Mouse (Mus musculus): ENCODE measurements around the gene Serpina1f. TPM values are rescaled to one million over a fixed set of nuclear protein-coding genes. Genes with fewer than 3 reads are reported as not detected.
A peak's percentile ranks its signal among the peaks of the same experiment; 100 is the strongest.

Gene Serpina1f
- polyA plus RNA-seq, 1 experiment from 2014 or later = 1.5 TPM

GRCm38 (mm10) chr12:103705547-103705946, 10.2 kb upstream of the Serpina1f start:
- Histone ChIP-seq H3K36me3 (ENCODE audit: insufficient read depth, low read length) (no peaks in the 10 kb centered on the region), H3K4me2 (ENCODE audit: low read length) (no peak overlapping the region), H3K9ac (ENCODE audit: low read depth, low read length) (no peak overlapping the region), H3K9me3 (replicated peaks; ENCODE audit: low read length) (no peaks in the 10 kb centered on the region), H3K27me3 (ENCODE audit: insufficient read depth, low read length) (no peaks in the 10 kb centered on the region), H3K4me3 (replicated peaks; ENCODE audit: low read depth, low read length) (no peak overlapping the region), H3K27ac (no peak overlapping the region), H3K4me1 (replicated peaks; ENCODE audit: insufficient read depth, low read length) (no peaks in the 10 kb centered on the region)
- ATAC-seq (replicated peaks; ENCODE audit: low FRiP score, low read depth) (no peak), DNase-seq (ENCODE audit: low spot score) (no peak)
- WGBS = 45% methylated on average over 2 of the region's 2 CpGs
- TF ChIP-seq CTCF (IDR thresholded peaks at IDR 0.05; ENCODE audit: low read depth) = no peak

DNA sequence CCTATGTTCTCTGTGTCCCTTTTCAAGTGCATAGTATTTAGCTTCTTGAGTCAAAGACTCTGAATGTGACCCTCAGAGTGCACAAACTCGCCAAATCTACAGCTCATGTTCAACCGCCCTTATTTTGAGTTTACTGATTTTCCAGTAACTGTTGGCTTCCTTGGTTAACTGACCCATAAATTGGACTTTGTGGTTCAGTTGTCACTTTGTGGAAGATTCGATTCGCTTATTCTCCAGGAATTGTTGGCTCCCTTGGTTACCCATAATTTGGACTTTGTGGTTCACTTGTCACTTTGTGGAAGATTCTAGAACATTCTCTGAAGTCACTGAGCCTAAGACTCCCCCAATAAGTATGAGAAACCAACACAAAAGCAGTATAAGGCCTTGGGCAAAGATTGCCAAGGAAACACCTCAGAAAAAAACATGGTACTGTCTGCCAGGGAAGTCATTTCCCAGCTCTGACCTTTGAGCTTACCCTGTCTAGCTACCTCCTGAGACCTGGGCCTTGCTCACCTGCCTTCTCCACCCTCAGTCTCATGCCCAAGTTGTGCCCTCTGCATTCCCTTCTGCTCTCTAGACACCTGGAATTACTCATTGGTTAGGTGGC, 4.9 kb upstream of the Serpina1f start:
- Histone ChIP-seq H3K9me3 (replicated peaks; ENCODE audit: low read length) (no peaks in the 10 kb centered on the region), H3K27me3 (ENCODE audit: insufficient read depth, low read length) (no peaks in the 10 kb centered on the region), H3K9ac (ENCODE audit: low read depth, low read length) (no peak overlapping the region), H3K4me2 (ENCODE audit: low read length) (no peak overlapping the region), H3K27ac (peak overlapping the region; percentile 50; the same call in 1 of the 2 replicates), H3K4me1 (replicated peaks; ENCODE audit: insufficient read depth, low read length) (no peaks in the 10 kb centered on the region), H3K36me3 (ENCODE audit: insufficient read depth, low read length) (no peaks in the 10 kb centered on the region), H3K4me3 (replicated peaks; ENCODE audit: low read depth, low read length) (no peak overlapping the region)
- DNase-seq (ENCODE audit: low spot score) (peak; percentile 18), ATAC-seq (replicated peaks; ENCODE audit: low FRiP score, low read depth) (peak; percentile 49; the same call in 1 of the 2 replicates)
- no peak for TF ChIP-seq CTCF (IDR thresholded peaks at IDR 0.05; ENCODE audit: low read depth)
- WGBS = 67% methylated on average over 4 of the region's 4 CpGs

DNA sequence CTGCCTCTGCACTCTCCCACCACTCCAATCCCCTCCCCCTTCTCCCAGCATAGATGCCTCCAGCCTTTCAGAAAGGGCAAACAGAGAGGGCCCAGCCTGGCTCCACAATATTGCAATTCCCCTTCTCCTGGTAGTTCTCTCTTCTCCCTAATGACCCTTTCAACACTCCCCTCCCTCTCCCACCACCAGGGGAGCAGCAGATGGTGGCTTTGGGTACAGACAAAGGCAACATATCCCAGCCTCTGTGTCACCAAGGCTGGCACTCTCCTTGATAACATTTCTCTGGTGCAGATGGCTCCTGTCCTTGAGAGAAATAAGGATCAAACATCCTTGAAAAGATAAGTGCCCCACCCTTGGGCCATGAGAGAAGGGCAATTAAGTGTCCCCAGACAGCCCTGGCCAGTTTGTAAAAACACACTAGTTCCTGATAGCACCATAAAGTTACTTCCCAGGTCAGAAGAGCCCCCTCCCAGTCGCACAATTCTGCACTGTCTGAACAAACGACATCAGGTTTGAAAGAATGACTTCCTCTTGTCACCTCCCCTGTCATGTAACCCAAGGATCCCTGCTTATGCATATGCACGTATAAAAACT, 7.0 kb downstream of the Serpina1f start:
- no peaks in the 10 kb centered on the region for H3K27me3 ChIP-seq (ENCODE audit: insufficient read depth, low read length)
- H3K4me1 ChIP-seq (replicated peaks; ENCODE audit: insufficient read depth, low read length) = no peaks in the 10 kb centered on the region
- H3K27ac ChIP-seq = no peak overlapping the region
- TF ChIP-seq CTCF (IDR thresholded peaks at IDR 0.05; ENCODE audit: low read depth) = no peak
- H3K9me3 ChIP-seq (replicated peaks; ENCODE audit: low read length) = no peaks in the 10 kb centered on the region
- H3K36me3 ChIP-seq (ENCODE audit: insufficient read depth, low read length) = no peaks in the 10 kb centered on the region
- no peak overlapping the region for H3K4me2 ChIP-seq (ENCODE audit: low read length)
- 9% methylated on average over 3 of the region's 3 CpGs for WGBS
- ATAC-seq (replicated peaks; ENCODE audit: low FRiP score, low read depth) = no peak
- no peak for DNase-seq (ENCODE audit: low spot score)
- no peak overlapping the region for H3K4me3 ChIP-seq (replicated peaks; ENCODE audit: low read depth, low read length)
- no peak overlapping the region for H3K9ac ChIP-seq (ENCODE audit: low read depth, low read length)

DNA sequence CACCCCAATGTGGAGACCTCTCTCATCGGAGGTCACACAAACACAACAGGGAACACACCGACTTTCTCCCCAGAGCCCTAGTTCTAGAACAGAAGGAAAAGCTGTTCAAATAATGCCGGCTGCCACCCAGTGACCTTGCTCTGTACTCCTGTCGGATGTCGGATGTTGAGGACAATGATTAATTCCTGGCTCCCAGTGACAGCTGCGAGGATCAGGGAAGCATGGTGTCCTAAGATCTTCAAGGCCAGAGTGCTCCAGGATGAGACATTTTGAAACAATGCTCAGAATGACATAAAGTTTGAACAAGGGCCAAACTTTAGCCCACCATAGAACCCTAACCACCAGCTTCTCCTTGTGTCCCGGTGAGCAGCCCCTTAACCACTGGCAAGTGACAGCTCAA, 8.3 kb downstream of the Serpina1f start:
- Histone ChIP-seq H3K36me3 (ENCODE audit: insufficient read depth, low read length) (no peaks in the 10 kb centered on the region), H3K9me3 (replicated peaks; ENCODE audit: low read length) (no peaks in the 10 kb centered on the region), H3K27ac (no peak overlapping the region), H3K4me3 (replicated peaks; ENCODE audit: low read depth, low read length) (no peak overlapping the region), H3K4me1 (replicated peaks; ENCODE audit: insufficient read depth, low read length) (no peaks in the 10 kb centered on the region), H3K27me3 (ENCODE audit: insufficient read depth, low read length) (no peaks in the 10 kb centered on the region), H3K4me2 (ENCODE audit: low read length) (no peak overlapping the region), H3K9ac (ENCODE audit: low read depth, low read length) (no peak overlapping the region)
- TF ChIP-seq CTCF (IDR thresholded peaks at IDR 0.05; ENCODE audit: low read depth) = no peak
- ATAC-seq (replicated peaks; ENCODE audit: low FRiP score, low read depth) = no peak
- no peak for DNase-seq (ENCODE audit: low spot score)
- WGBS = 33% methylated on average over 7 of the region's 7 CpGs

DNA sequence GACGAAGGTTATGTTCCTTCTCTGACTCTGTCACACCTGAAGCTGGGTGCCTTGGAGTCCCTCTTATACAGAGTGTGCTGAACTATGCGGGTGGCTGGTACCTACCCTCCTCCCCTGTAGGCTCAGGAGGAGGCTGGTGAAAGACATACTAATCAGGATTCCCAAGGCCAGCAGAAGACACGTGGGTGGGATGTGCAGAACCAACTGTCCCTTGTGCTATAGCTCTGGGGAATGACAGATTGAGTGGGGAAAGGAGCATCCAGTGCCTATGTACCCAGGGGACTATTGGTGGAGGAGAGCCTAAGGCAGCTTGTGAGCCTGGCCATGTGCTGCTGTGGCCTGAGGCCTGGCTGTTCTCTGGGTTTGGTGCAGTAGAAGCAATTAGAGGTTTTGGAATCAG, 9.3 kb downstream of the Serpina1f start:
- no peaks in the 10 kb centered on the region for H3K27me3 ChIP-seq (ENCODE audit: insufficient read depth, low read length)
- 70% methylated on average over 3 of the region's 3 CpGs for WGBS
- no peaks in the 10 kb centered on the region for H3K9me3 ChIP-seq (replicated peaks; ENCODE audit: low read length)
- no peak overlapping the region for H3K4me3 ChIP-seq (replicated peaks; ENCODE audit: low read depth, low read length)
- no peak overlapping the region for H3K27ac ChIP-seq
- no peak for TF ChIP-seq CTCF (IDR thresholded peaks at IDR 0.05; ENCODE audit: low read depth)
- no peak for ATAC-seq (replicated peaks; ENCODE audit: low FRiP score, low read depth)
- H3K4me2 ChIP-seq (ENCODE audit: low read length) = no peak overlapping the region
- H3K9ac ChIP-seq (ENCODE audit: low read depth, low read length) = no peak overlapping the region
- H3K4me1 ChIP-seq (replicated peaks; ENCODE audit: insufficient read depth, low read length) = no peaks in the 10 kb centered on the region
- H3K36me3 ChIP-seq (ENCODE audit: insufficient read depth, low read length) = no peaks in the 10 kb centered on the region
- no peak for DNase-seq (ENCODE audit: low spot score)

DNA sequence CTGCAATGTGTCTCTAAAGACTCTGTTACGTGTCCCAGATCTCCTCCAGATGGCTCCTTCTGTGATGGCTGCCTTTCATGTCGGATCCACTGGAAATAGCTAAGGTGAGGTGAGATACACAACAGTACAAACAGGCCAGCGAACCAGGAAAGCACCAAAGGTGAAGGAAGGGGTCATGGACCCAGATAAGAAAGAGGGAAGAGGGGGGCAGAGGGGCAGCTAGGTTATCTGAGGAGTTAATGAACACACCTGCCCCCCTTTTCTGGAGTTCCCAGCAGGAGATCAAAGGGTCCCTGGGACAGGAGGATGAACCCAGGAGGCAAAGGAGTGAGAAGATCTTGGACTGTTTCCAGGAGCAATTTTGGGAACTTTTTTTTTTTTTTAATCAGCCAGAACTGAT, 9.9 kb downstream of the Serpina1f start:
- no peak overlapping the region for H3K4me3 ChIP-seq (replicated peaks; ENCODE audit: low read depth, low read length)
- no peaks in the 10 kb centered on the region for H3K36me3 ChIP-seq (ENCODE audit: insufficient read depth, low read length)
- no peaks in the 10 kb centered on the region for H3K4me1 ChIP-seq (replicated peaks; ENCODE audit: insufficient read depth, low read length)
- DNase-seq (ENCODE audit: low spot score) (no peak), ATAC-seq (replicated peaks; ENCODE audit: low FRiP score, low read depth) (no peak)
- 68% methylated on average over 3 of the region's 3 CpGs for WGBS
- H3K9ac ChIP-seq (ENCODE audit: low read depth, low read length) = no peak overlapping the region
- H3K4me2 ChIP-seq (ENCODE audit: low read length) = no peak overlapping the region
- no peaks in the 10 kb centered on the region for H3K27me3 ChIP-seq (ENCODE audit: insufficient read depth, low read length)
- TF ChIP-seq CTCF (IDR thresholded peaks at IDR 0.05; ENCODE audit: low read depth) = no peak
- H3K9me3 ChIP-seq (replicated peaks; ENCODE audit: low read length) = no peaks in the 10 kb centered on the region
- no peak overlapping the region for H3K27ac ChIP-seq
